Mouse (Mus musculus): ENCODE measurements at regions not wholly inside any gene's neighbourhood (a gene's known extent, or its start where the extent isn't known, plus 50 kb on each side); places are given as distances from the start of the nearest gene placed in this dataset.

GRCm38 (mm10) chr7:54781939-54782520 is 53.3 kb upstream of the Luzp2 start:
- no peak for TF ChIP-seq POLR2A (IDR thresholded peaks at IDR 0.05; ENCODE audit: insufficient read depth, low read depth, low read length)
- TF ChIP-seq CTCF (IDR thresholded peaks at IDR 0.05), result no peak
- no peak for TF ChIP-seq EP300 (IDR thresholded peaks at IDR 0.05; ENCODE audit: insufficient read depth, low read depth, low read length)

All from heart, adult 2 months (tissue).